Mouse (Mus musculus) embryonic fibroblast, embryonic 13.5 days (primary cell): ENCODE results near the gene Syne3. TPM values are rescaled to one million over a fixed set of nuclear protein-coding genes. Genes with fewer than 3 reads are reported as not detected.

Source experiments
- H3K27ac ChIP-seq: 2 replicates; pipeline ENCODE4 v1.5.1; 2012; ENCODE audit warnings: low read length, control low read depth, inconsistent platforms; ENCODE audit not compliant: insufficient read depth
- H3K4me1 ChIP-seq: 2 replicates; pipeline ENCODE4 v1.6.1; 2011; ENCODE audit warnings: low read length; ENCODE audit not compliant: control insufficient read depth, insufficient read depth
- H3K4me3 ChIP-seq: 2 replicates; pipeline ENCODE4 v1.5.1; 2011; ENCODE audit warnings: mild to moderate bottlenecking, control low read depth, low read length; ENCODE audit not compliant: insufficient read depth
- CTCF ChIP-seq: IDR thresholded peaks from 2 replicates; pipeline ENCODE4 v1.5.1; 2011; ENCODE audit warnings: mild to moderate bottlenecking, control low read depth, low read length, moderate library complexity, borderline replicate concordance; ENCODE audit not compliant: insufficient read depth
- POLR2A ChIP-seq: IDR thresholded peaks from 2 replicates; pipeline ENCODE4 v1.6.1; 2011; ENCODE audit warnings: low read depth, mild to moderate bottlenecking, control low read depth, low read length, moderate library complexity
- polyA plus RNA-seq: library from polyadenylated mRNA; stranded (reverse); fragments of >200 nt; gene quantifications from 2 replicates; pipeline ENCODE4 v1.2.4, GENCODE M21; 2011; ENCODE audit warnings: low read depth; ENCODE audit not compliant: missing spikeins, insufficient read length

Gene Syne3
- polyA plus RNA-seq, 1 experiment = 15.9 TPM

- Histone ChIP-seq H3K4me3 (no peak overlapping the region), H3K4me1 (0 out of 2 replicates have a peak, but pooled peaks cover 3% of the 10 kb centered on the region), H3K27ac (no peak overlapping the region)
- TF ChIP-seq POLR2A = no peak
- TF ChIP-seq CTCF = no peak
Observed at GRCm38 (mm10) chr12:105038918-105039317, 29.3 kb upstream of the Syne3 start.

GRCm38 (mm10) chr12:105038211-105038610 lies 28.6 kb upstream of the Syne3 start:
- Histone ChIP-seq H3K27ac (no peak overlapping the region), H3K4me3 (no peak overlapping the region), H3K4me1 (0 out of 2 replicates have a peak, but pooled peaks cover 3% of the 10 kb centered on the region)
- TF ChIP-seq POLR2A = no peak
- no peak for TF ChIP-seq CTCF

GRCm38 (mm10) chr12:105034130-105034769 lies 24.6 kb upstream of the Syne3 start:
- no peak overlapping the region for H3K27ac ChIP-seq
- no peaks in the 10 kb centered on the region for H3K4me1 ChIP-seq
- no peak for TF ChIP-seq CTCF
- no peak for TF ChIP-seq POLR2A
- H3K4me3 ChIP-seq = peak overlapping the region; percentile 87

GRCm38 (mm10) chr12:105032832-105033775 lies 23.5 kb upstream of the Syne3 start:
- Histone ChIP-seq H3K4me1 (no peaks in the 10 kb centered on the region), H3K27ac (peak overlapping the region; percentile 11; the same call in 1 of the 2 replicates), H3K4me3 (peak overlapping the region; percentile 87)
- no peak for TF ChIP-seq POLR2A
- no peak for TF ChIP-seq CTCF

- H3K27ac ChIP-seq = peak within 1 kb of the TSS; percentile 16
- peak within 1 kb of the TSS; percentile 95 for H3K4me3 ChIP-seq
- peaks cover 3% of the 10 kb centered on the region; the same call in 1 of the 2 replicates for H3K4me1 ChIP-seq
- TF ChIP-seq POLR2A = peak; percentile 95
- TF ChIP-seq CTCF = no peak
Observed at GRCm38 (mm10) chr12:105032147-105032831, 22.7 kb upstream of the Syne3 start, which contains the start of gene Glrx5. TSS of gene Glrx5 (plus strand) at chr12:105032688.

GRCm38 (mm10) chr12:105031081-105032058 lies 21.8 kb upstream of the Syne3 start:
- Histone ChIP-seq H3K4me3 (peak overlapping the region; percentile 95), H3K27ac (peak overlapping the region; percentile 16)
- TF ChIP-seq CTCF (no peak), POLR2A (0 out of 2 replicates have a peak, but pooled peaks have one; percentile 3)

GRCm38 (mm10) chr12:105029890-105030289 lies 20.3 kb upstream of the Syne3 start:
- H3K4me3 ChIP-seq = no peak overlapping the region
- no peak for TF ChIP-seq POLR2A
- TF ChIP-seq CTCF = no peak
- H3K4me1 ChIP-seq = peaks cover 3% of the 10 kb centered on the region; the same call in 1 of the 2 replicates
- H3K27ac ChIP-seq = no peak overlapping the region

More at GRCm38 (mm10) chr12:105031081-105032058, 21.8 kb upstream of the Syne3 start:
- H3K4me1 ChIP-seq = peaks cover 3% of the 10 kb centered on the region; the same call in 1 of the 2 replicates

- H3K4me3 ChIP-seq = no peak overlapping the region
- TF ChIP-seq CTCF (peak; percentile 76; the same call in 1 of the 2 replicates), POLR2A (no peak)
Observed at GRCm38 (mm10) chr12:105027323-105027991, 17.8 kb upstream of the Syne3 start.

More at GRCm38 (mm10) chr12:105027323-105027991, 17.8 kb upstream of the Syne3 start:
- Histone ChIP-seq H3K4me1 (peaks cover 3% of the 10 kb centered on the region; the same call in 1 of the 2 replicates), H3K27ac (no peak overlapping the region)
